Mouse (Mus musculus): Measurements from ENCODE around the gene Zbtb4. TPM values are rescaled to one million over a fixed set of nuclear protein-coding genes. Genes with fewer than 3 reads are reported as not detected.
A peak's percentile ranks its signal among the peaks of the same experiment; 100 is the strongest.
"Not testable (repeated sequence)": the region's sequence is repeated elsewhere in the genome, so short reads cannot be mapped to it uniquely, and the experiment has no call there.

Gene Zbtb4
- 1.6 and 1.8 TPM in 2 replicates for polyA plus RNA-seq (2015; fragmentation: Nextera tagmentation; extraction: Ambion mirVana)

GRCm38 (mm10) chr11:69765221-69766125 lies at the start of gene Zbtb4:
TSS of gene Zbtb4 (plus strand) at chr11:69765912.
- H3K27ac ChIP-seq: peak within 1 kb of the TSS; percentile 65
- no peaks in the 10 kb centered on the region for H3K9me3 ChIP-seq (replicated peaks)
- 18% methylated on average over 44 of the region's 55 CpGs for WGBS
- peaks cover 25% of the 10 kb centered on the region for H3K4me1 ChIP-seq
- peak within 1 kb of the TSS; percentile 96 for H3K9ac ChIP-seq
- H3K4me2 ChIP-seq: peak within 1 kb of the TSS; percentile 79
- H3K4me3 ChIP-seq: peak within 1 kb of the TSS; percentile 86
- no peaks in the 10 kb centered on the region for H3K27me3 ChIP-seq
- peak; percentile 69 for ATAC-seq
- H3K36me3 ChIP-seq (ENCODE audit: poor library complexity, severe bottlenecking): no peaks in the 10 kb centered on the region

- 49% methylated on average over 5 of the region's 5 CpGs for WGBS
- no peaks in the 10 kb centered on the region; the same call in 1 of the 2 replicates for H3K9me3 ChIP-seq (replicated peaks)
- no peak for ATAC-seq
Measured at GRCm38 (mm10) chr11:69715929-69716328, 49.8 kb upstream of the Zbtb4 start.

GRCm38 (mm10) chr11:69716953-69717352 lies 48.8 kb upstream of the Zbtb4 start:
- Histone ChIP-seq H3K4me2 (no peak overlapping the region), H3K9me3 (replicated peaks) (no peaks in the 10 kb centered on the region; the same call in 1 of the 2 replicates), H3K4me1 (no peaks in the 10 kb centered on the region), H3K27me3 (no peaks in the 10 kb centered on the region), H3K9ac (no peak overlapping the region), H3K36me3 (ENCODE audit: poor library complexity, severe bottlenecking) (no peaks in the 10 kb centered on the region), H3K4me3 (no peak overlapping the region), H3K27ac (no peak overlapping the region)
- no peak for ATAC-seq
- WGBS: 70% methylated on average over 4 of the region's 4 CpGs

More at GRCm38 (mm10) chr11:69715929-69716328, 49.8 kb upstream of the Zbtb4 start:
- no peak overlapping the region for H3K9ac ChIP-seq
- no peaks in the 10 kb centered on the region for H3K36me3 ChIP-seq (ENCODE audit: poor library complexity, severe bottlenecking)
- no peak overlapping the region for H3K27ac ChIP-seq
- H3K4me3 ChIP-seq: no peak overlapping the region
- no peaks in the 10 kb centered on the region for H3K27me3 ChIP-seq
- H3K4me1 ChIP-seq: no peaks in the 10 kb centered on the region
- H3K4me2 ChIP-seq: no peak overlapping the region

- H3K4me3 ChIP-seq: no peak overlapping the region
- H3K9me3 ChIP-seq (replicated peaks): no peaks in the 10 kb centered on the region; the same call in 1 of the 2 replicates
- 26% methylated on average over 15 of the region's 15 CpGs for WGBS
- no peak overlapping the region for H3K9ac ChIP-seq
- no peaks in the 10 kb centered on the region for H3K27me3 ChIP-seq
- H3K36me3 ChIP-seq (ENCODE audit: poor library complexity, severe bottlenecking): no peaks in the 10 kb centered on the region
- peak overlapping the region; percentile 24; the same call in 1 of the 2 replicates for H3K4me2 ChIP-seq
- no peak for ATAC-seq
- no peaks in the 10 kb centered on the region for H3K4me1 ChIP-seq
- no peak overlapping the region for H3K27ac ChIP-seq
Measured at GRCm38 (mm10) chr11:69718661-69719060, 47.1 kb upstream of the Zbtb4 start.

- Histone ChIP-seq H3K4me2 (no peak overlapping the region), H3K36me3 (ENCODE audit: poor library complexity, severe bottlenecking) (no peaks in the 10 kb centered on the region), H3K27me3 (no peaks in the 10 kb centered on the region), H3K4me3 (no peak overlapping the region), H3K9me3 (replicated peaks) (no peaks in the 10 kb centered on the region; the same call in 1 of the 2 replicates), H3K9ac (no peak overlapping the region), H3K4me1 (no peaks in the 10 kb centered on the region), H3K27ac (no peak overlapping the region)
- 74% methylated on average over 6 of the region's 6 CpGs for WGBS
- no peak for ATAC-seq
Measured at GRCm38 (mm10) chr11:69719423-69719822, 46.3 kb upstream of the Zbtb4 start.

- whole genome bisulfite sequencing: 81% methylated on average over 6 of the region's 6 CpGs
- Histone ChIP-seq H3K4me2 (no peak overlapping the region), H3K9ac (no peak overlapping the region), H3K9me3 (replicated peaks) (no peaks in the 10 kb centered on the region), H3K4me1 (no peaks in the 10 kb centered on the region), H3K27ac (no peak overlapping the region), H3K27me3 (no peaks in the 10 kb centered on the region), H3K4me3 (no peak overlapping the region), H3K36me3 (ENCODE audit: poor library complexity, severe bottlenecking) (no peaks in the 10 kb centered on the region)
- ATAC-seq: no peak
Measured at GRCm38 (mm10) chr11:69720852-69721251, 44.9 kb upstream of the Zbtb4 start.

- H3K27ac ChIP-seq: no peak overlapping the region
- no peak overlapping the region for H3K4me2 ChIP-seq
- no peaks in the 10 kb centered on the region for H3K36me3 ChIP-seq (ENCODE audit: poor library complexity, severe bottlenecking)
- H3K4me3 ChIP-seq: no peak overlapping the region
- H3K4me1 ChIP-seq: no peaks in the 10 kb centered on the region
- no peak for ATAC-seq
- H3K9me3 ChIP-seq (replicated peaks): no peaks in the 10 kb centered on the region
- H3K9ac ChIP-seq: 0 out of 2 replicates have a peak overlapping the region, but pooled peaks have one; percentile 40
- 62% methylated on average over 2 of the region's 2 CpGs for WGBS
- H3K27me3 ChIP-seq: no peaks in the 10 kb centered on the region
Measured at GRCm38 (mm10) chr11:69723074-69723473, 42.6 kb upstream of the Zbtb4 start.

GRCm38 (mm10) chr11:69725951-69726350 lies 39.8 kb upstream of the Zbtb4 start:
- no peak overlapping the region for H3K4me3 ChIP-seq
- H3K27ac ChIP-seq: no peak overlapping the region
- no peak for ATAC-seq
- no peaks in the 10 kb centered on the region for H3K27me3 ChIP-seq
- no peaks in the 10 kb centered on the region for H3K36me3 ChIP-seq (ENCODE audit: poor library complexity, severe bottlenecking)
- no peaks in the 10 kb centered on the region for H3K9me3 ChIP-seq (replicated peaks)
- no peak overlapping the region for H3K9ac ChIP-seq
- WGBS: 43% methylated on average over 5 of the region's 5 CpGs
- H3K4me2 ChIP-seq: no peak overlapping the region
- H3K4me1 ChIP-seq: no peaks in the 10 kb centered on the region

- peaks cover 17% of the 10 kb centered on the region for H3K36me3 ChIP-seq (ENCODE audit: poor library complexity, severe bottlenecking)
- 16% methylated on average over 3 of the region's 3 CpGs for WGBS
- no peak for ATAC-seq
- H3K4me2 ChIP-seq: no peak overlapping the region
- H3K4me1 ChIP-seq: no peaks in the 10 kb centered on the region
- H3K27ac ChIP-seq: no peak overlapping the region
- H3K27me3 ChIP-seq: no peaks in the 10 kb centered on the region
- H3K9me3 ChIP-seq (replicated peaks): no peaks in the 10 kb centered on the region
- no peak overlapping the region for H3K9ac ChIP-seq
- H3K4me3 ChIP-seq: no peak overlapping the region
Measured at GRCm38 (mm10) chr11:69729063-69729462, 36.6 kb upstream of the Zbtb4 start.

- peaks cover 41% of the 10 kb centered on the region for H3K36me3 ChIP-seq (ENCODE audit: poor library complexity, severe bottlenecking)
- 95% methylated on average over 2 of the region's 3 CpGs for WGBS
- H3K4me1 ChIP-seq; H3K4me2 ChIP-seq; H3K9me3 ChIP-seq (replicated peaks); H3K9ac ChIP-seq; H3K4me3 ChIP-seq; H3K27me3 ChIP-seq; ATAC-seq; H3K27ac ChIP-seq: not testable (repeated sequence)
Measured at GRCm38 (mm10) chr11:69731408-69731807, 34.3 kb upstream of the Zbtb4 start.

- no peak overlapping the region for H3K27ac ChIP-seq
- H3K4me1 ChIP-seq: peaks cover 48% of the 10 kb centered on the region
- no peak for ATAC-seq
- no peak overlapping the region for H3K4me3 ChIP-seq
- no peaks in the 10 kb centered on the region for H3K27me3 ChIP-seq
- 88% methylated on average over 3 of the region's 3 CpGs for WGBS
- no peak overlapping the region for H3K4me2 ChIP-seq
- peaks cover 14% of the 10 kb centered on the region for H3K36me3 ChIP-seq (ENCODE audit: poor library complexity, severe bottlenecking)
- no peak overlapping the region for H3K9ac ChIP-seq
- H3K9me3 ChIP-seq (replicated peaks): no peaks in the 10 kb centered on the region
Measured at GRCm38 (mm10) chr11:69751635-69752034, 14.1 kb upstream of the Zbtb4 start.

GRCm38 (mm10) chr11:69752686-69753085 lies 13.0 kb upstream of the Zbtb4 start:
- no peak overlapping the region for H3K4me3 ChIP-seq
- ATAC-seq: no peak
- no peaks in the 10 kb centered on the region for H3K27me3 ChIP-seq
- no peaks in the 10 kb centered on the region for H3K9me3 ChIP-seq (replicated peaks)
- 0 out of 2 replicates have a peak overlapping the region, but pooled peaks have one; percentile 10 for H3K9ac ChIP-seq
- peaks cover 5% of the 10 kb centered on the region; the same call in 1 of the 2 replicates for H3K36me3 ChIP-seq (ENCODE audit: poor library complexity, severe bottlenecking)
- H3K4me1 ChIP-seq: peaks cover 59% of the 10 kb centered on the region
- H3K4me2 ChIP-seq: peak overlapping the region; percentile 7; the same call in 1 of the 2 replicates
- no peak overlapping the region for H3K27ac ChIP-seq
